Mouse (Mus musculus): ENCODE results near the gene Ccdc122.
"Not testable (repeated sequence)": the region's sequence is repeated elsewhere in the genome, so short reads cannot be mapped to it uniquely, and the experiment has no call there.

Gene Ccdc122

DNA sequence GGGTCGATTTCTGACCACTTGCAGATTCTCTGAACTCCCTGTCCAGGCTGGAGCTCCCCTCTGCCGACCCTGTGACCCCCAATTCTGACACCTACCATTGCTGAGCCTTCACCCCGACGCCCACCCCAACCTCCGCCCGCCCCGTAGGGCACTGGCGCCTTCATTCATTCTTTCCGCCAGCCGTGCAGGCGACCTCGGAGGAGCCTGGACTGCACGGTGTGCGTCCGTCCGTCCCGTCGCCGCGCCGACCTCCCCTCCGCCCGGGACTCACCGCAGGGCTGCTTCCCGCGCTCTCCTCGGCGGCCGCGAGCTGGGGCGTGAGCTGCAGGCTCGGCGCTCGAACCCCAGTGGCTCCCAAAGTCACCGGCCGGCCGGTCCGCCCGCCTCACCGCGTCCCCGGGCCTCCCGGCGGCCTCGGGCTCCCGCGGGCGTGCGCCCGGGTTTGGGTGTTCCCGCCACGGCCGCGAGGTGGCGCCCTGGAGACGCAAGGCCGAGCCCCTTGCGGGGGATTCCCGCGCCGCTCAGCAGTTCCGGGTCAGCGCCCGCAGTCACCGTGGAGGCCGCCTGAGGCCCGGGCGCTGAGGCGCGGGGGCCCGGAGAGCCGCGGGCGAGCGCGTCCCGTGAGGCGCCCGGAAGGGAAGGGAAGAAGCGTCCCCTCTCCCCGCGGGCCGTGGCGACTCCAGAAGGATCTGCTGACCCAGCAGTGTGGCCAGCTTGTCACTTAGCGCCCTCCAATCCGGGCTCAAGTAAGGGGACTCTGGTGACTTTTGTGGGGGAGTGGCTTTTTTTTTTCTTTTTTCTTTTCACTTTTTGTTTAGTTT lies at the start of gene Ccdc122, which contains the start of gene Lacc1:
Gene Ccdc122, plus strand, starts transcription at position 547 of the 821 bp plus-strand sequence.
Gene Lacc1, minus strand, starts transcription at position 679 of the 821 bp plus-strand sequence.
- DNase-seq = peak; percentile 74 to 81

DNA sequence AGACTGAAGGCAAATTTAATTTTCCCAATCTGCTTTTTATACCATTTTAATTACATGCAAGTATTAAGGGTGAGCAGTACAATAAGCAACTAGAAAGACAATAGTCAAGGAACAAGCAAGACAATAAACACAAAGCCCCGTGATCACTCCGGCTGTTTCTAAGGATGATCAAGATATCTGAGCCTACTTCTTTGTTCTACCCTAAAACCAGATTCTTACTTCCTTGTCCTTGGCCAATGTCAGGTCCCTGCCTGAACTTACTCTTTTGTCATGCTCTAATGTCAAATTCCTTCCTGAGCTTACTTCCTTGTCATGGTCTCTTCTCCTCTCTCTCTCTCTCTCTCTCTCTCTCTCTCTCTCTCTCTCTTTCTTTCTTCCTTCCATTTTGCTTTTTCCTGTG lies 46.2 kb upstream of the Ccdc122 start:
- DNase-seq = not testable (repeated sequence)

DNA sequence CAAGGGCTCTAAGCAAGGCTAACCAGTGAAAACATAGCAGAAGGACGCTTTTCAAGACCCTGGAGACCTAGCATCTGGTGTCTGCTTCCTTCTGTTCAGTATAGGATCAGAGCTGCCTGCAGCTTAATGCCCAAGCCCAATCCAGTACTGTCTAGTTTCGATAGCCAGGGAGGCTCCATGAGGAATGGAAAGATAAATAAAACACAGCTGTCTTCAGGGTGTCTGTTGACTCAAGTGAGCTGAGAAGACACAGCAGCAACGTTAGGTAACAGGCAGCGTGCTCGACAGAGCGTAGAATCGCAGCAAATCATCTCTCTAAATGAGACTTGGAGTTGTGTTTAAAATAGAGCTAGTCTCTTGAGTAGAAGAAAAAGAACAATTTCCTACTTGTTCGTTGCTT lies 31.8 kb upstream of the Ccdc122 start:
- no peak for DNase-seq

DNA sequence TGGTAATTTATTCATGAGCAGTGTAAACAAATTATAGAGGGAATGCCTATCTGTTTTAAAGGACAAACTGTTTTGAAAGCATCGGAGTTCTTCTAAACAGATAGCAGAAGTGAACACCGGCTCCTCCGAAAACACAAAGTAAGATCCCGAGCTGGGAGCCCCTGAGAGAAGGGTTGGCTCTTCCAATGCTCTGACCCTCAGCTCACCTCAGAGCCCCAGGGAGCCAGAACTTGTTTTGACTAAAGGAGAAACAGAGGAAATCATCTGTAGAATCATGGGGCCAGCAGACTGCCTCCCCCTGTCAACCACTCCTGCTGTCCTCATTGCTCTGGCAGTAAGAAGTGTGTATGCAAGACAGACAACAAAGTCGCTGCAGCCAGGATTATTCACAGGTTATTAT lies 31.0 kb upstream of the Ccdc122 start:
- no peak for DNase-seq

DNA sequence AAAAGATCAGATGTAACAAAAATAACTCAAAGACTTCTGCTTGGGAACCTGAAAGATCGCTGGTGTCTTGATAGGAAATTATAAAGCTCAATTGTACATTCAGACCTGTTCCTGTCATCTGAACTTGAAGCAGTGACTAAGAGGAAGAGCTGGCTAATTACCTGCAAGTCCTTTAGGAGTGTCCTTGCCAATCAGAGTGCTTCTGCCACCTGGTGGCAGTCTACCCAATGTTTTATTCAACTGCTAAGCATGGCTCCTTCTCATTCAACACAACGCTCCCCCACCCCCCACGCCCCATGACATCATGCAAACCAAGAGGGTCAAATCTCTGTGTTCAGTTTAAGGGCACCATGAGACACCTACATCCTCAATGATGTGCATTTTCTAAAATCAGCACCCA lies 28.3 kb upstream of the Ccdc122 start:
- peak; percentile 87 to 94 for DNase-seq

DNA sequence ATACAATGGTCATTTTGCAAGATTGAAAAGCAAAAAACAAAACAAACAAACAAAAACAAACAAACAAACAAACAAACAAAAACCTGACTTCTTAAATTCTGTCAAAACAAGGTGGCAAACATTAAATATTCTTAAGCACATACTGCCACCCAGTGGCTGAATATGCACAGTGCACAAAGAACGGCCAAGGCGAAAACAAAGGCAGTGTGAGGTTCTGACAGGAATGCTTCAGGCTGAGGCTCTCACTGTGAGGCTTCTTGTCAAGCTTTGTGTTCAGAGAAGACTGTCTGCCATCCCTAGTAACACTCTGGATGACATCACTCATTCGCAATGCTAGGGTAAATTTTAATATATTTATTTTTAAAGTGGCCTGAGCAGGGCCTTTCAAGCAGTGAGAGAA lies 24.8 kb upstream of the Ccdc122 start:
- peak; percentile 54 to 83 for DNase-seq

DNA sequence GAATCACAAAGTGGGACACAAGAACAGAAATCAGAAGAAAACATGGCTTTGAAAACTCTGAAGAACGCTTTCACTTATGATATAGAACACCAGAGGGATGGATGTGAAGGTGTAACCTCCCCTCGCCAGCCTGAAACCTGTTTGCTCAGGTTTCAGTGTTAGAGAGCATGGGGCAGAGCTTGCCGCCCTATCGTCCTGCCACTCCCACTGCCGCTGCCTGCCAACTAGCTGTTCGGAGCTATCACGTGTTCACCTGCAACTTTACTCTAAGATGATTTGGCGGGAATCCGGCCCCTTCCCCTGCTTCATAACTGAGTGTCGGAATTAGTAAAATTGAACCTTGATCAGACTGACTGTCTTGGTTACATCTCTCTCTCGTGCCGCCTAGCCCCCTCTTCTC lies 19.8 kb upstream of the Ccdc122 start:
- DNase-seq = peak in 1 of 2 experiments; percentile 48

DNA sequence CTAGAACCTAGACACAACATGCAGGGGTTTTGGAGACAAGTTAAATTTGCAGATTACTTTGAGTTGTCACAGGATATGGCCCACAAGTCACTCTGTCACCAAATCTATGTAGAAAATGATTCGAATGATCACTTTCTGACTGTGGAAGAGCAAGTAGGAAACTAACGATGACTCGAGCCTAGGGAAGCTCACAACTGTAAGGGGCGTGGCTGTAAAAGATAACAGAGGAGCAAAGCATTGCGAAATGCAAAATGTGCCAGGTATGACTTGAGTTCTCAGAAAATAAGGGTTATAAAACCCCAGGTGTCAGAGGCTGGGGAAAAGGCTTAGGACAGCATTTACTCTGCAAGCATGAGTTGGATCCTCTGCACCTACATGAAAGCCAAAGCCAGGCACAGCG lies 19.4 kb upstream of the Ccdc122 start:
- DNase-seq = no peak

DNA sequence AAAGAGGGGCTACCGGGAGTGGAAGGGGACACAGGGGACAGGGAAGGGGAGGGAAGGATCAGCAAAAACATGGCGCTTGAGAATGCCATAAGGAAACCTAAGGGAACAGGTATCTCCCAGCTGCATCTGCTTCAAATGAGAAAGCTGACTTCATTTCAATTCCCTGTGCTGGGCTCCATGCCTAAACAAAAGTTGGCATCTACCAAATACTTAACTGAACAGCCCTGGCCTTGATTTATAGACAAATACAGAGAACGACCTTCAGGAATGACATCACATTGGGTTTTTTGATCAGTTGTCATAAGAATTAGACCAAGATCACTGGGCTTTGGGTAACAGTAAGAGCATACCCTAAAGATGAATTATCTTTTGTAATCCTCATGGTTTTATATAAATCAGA lies 12.1 kb upstream of the Ccdc122 start:
- DNase-seq = no peak

DNA sequence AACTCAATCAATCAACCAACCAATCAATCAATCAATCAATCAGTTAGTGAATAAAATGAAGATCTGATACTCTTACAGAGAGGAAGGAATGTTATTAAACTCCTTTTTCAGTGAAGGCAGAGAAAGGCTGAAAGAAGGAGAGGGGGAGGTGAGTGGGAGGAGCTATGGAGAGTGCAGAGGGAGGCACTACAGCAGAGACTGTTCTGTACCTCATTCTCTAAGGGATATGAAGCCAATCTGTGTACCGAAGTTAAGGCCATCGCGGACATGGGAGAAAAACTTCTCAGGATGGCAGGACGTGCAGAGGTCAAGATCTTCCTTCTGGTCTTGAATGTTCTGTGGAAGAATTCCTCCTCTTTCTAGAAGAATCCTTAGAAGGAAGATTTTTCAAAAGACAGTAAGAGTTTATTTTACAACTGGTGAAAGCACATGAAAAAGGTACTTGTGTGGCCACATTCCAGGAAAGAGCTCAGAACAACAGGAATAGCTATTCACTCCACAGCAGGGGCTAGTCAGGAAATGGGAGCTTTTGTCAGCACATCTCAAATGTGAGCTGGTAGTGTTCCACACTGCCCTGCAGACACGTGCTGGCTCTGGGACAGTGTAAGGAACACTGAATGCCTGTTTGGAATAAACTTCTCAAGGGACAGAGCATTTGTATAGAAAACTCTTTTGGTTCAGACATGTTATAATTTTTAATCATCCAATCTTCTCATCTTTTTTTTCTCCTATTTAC lies 7.1 kb upstream of the Ccdc122 start:
- no peak for DNase-seq

DNA sequence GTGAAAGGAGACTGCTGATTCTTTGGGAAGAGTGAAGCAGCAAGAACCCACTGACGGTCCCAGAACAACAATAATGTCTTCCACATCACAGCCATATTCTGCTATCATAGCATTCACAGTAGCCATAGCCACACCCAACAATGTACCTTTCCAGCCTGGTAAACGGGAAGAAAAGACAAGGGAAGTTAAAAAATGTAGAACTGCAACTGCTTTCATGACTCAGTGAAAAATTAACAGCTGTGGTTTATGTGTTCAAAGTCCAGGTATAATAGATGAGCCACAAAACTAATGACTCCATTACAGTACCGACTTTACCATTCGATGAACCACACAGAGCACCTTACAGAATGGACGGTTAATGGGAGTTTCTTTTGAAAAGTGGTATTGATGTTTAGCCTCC lies 5.8 kb upstream of the Ccdc122 start:
- DNase-seq = no peak

DNA sequence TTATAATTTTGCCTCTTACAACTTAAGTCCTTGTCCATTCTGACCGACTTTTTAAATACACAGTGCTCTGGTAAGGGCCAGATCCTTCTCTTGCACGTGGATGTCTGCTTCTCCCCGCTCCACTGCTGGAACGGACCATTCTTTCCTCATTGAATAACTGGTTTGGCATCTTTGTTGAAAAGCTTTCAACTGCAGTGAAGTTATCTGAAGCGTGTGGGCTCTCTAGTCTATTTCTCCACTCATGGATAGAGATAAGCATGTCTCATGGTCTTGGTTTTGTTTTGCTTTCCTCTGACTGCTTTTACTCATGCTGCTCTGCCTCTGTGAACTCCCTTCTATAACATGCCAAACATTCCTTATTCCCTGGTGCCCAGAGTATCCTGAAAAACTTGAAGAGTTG lies 4.1 kb upstream of the Ccdc122 start:
- no peak for DNase-seq

DNA sequence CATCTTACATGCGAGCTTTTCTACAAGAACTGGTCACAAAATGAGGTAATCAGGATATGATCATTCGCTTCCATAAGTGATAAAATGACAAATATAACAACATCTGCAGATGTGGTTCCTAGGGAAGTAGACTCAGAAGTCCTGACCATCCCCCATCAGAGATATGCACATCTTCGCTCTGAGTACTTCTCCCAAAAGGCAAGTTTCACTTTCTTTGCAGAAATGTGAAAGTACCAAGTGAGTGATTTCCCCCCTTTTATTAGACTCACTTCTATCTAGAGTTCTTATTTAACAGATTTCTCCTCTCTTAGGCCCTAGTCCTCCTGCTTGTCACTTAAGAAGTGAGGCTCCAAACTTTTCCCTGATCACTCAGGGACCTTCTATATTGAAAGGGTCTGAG lies 3.2 kb upstream of the Ccdc122 start:
- DNase-seq = no peak

DNA sequence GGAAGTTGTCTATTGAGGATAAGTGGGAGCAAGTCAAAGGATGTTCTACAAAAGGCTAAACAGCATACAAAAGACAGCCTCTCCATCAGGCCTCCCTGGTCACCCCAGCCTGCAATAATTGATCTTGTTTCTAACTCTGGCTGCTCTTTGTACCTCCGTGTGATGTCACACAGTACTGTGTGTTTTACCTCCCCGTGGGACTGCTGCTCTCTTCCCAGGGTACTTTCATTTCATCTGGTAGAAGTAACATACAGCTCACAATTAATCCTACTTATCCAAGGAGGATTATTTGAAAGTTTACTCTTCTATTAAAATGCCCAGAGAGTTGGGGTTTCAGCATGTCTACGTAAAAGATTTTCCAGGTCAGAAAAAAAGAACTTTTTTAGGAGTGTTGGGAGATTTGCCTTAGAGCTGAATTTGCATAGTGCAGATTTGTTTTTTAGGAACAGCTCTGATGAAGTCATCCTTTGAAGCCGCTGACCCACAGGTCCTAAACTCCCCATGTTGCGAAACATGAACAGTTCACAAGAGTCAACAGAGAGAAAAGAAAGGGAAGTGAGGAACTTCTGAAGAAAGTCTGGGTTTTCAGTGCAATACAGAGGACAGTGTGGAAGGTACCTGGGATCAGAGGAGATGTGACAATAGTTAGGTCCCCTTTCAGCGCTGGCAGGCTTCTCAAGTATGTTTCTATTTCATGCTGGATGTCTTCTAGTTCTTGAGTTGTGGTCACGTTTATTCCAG lies 2.2 kb upstream of the Ccdc122 start:
- DNase-seq = no peak

DNA sequence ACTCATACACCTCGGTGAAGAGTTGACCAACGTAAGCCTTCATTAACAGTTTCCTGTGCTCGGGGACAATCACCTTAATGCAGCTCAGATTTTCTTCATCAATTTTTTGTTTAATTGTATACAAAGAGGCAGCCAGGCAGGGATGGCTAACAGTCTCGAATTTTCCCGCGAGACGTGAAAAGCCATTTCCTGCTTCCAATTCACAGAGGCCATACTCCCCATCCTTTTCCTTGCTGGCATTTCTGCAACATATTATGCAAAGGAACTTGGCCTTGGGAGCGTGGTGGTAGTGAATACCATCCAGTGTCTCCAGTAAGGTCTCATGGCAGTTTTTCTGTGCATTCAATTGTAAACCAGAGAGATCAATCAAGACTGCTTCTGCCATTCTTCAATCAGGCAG lies 1.6 kb upstream of the Ccdc122 start:
- no peak for DNase-seq

DNA sequence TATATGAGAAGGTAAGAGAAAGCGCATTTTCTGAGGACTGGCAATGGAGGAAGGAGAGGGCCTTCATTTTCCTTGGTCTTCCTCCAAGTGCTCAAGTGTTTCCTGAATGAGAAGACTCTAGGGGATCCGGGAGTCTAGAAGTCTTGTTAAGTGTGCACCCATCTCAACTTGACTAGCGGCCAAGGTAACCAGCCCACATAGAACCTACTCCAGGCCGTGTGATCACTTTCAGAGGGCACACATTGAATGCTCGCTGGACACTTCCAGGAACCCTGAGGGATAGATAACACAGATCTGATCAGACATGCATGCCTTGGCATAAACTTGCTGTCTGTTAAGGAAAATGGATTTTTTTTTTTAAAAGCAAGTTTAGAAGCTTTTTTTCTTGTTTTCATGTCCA lies 758 bp downstream of the Ccdc122 start:
- no peak for DNase-seq

DNA sequence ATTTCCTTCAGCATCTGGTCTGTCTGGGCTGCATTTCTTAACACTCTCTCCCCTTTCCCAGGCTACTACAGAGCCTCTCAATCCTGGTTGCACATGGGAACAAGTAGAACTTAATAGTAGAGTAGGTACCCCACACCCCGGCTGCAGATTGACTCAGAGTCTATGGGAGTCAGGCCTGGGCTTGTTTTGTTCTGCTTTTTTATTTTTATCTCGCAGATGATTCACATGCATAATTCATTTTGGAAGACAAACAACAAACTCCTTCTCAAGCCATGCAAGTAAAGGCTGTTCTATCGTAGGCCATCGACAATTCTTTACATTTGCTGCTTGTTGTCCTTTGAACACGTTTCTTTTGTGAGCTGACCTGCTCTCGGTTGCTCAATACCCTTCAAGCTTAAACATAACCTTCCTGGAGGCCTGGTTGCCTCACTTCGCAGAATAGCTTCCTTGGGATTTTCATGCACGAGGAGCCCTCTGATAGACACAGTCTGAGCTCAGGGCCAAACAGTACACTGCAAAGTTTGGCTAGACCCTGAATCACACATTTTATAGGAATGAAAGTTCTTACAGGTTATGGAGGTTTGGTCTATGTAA lies 1.4 kb downstream of the Ccdc122 start:
- no peak for DNase-seq

DNA sequence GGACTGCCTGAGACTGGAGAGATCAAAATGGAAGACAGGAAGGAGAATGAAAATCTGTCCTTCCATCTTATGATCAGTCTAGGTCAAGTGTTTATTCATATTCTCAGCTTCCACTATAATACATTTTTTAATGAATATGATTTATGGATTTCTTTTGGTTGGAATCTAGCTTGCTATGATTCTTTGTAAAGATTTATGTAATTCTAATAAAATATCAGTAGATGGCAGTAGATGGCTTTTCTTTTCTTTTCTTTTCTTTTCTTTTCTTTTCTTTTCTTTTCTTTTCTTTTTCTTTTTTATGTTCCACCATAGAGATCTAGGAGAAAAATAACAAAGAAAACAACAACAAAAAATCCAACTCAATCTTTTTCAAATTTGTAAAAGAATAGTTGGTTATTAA lies 16.7 kb downstream of the Ccdc122 start:
- no peak for DNase-seq

DNA sequence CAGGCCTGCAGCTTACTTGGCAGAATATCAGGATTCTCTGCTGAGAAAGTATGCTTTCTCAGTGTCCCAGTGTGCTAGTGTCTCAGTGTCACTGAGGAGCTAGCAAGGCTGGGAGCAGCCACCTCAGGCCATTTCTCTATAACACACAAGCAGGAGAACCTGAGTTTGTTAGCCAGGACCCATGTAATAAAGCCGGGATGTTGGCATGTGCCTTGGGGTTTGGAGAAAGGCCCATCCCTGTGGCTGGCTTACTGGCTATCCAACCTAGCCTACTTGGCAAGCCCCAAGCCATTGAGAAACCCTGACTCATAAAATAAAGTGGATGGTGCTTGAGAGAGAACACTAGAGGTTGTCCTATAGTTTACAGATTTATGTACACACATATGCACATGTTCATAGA lies 32.8 kb downstream of the Ccdc122 start:
- DNase-seq = no peak

DNA sequence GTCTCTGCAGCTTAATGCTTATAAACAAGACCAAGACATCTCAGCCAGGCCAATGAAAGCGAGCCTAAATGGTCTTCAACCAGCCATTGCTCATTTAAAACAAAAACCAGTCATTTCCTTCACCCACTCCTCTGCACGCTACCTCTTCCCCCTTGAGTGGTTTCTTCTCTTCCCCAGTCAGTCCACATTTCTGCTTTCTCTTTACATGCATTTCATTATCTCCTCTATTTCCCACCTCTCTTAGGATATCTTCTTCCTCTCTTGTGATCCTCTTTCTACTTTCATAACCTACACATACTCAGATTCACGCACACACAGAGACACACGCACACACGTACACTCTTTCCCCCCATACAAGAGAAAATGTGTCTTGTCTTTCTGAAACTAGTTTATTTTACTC lies 44.7 kb downstream of the Ccdc122 start:
- DNase-seq = no peak

DNA sequence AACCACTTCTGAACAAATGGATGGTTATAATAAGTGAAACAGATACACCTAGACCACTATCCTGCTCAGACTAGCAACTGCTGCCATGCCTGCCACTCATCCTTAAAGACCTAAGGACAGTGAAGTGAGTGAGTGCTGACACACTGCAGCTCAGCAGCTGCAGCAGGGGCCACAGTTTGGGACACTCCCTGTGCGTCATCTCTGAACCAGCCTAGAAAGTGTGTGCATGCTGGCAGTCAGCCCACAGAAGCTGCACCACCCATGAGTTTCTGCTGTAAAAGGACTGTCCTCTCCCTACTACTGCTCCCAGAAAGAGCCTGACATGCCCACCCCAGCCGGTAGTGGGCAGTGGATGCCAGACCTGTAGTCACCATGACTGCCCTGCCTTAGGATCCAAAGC lies 63.7 kb downstream of the Ccdc122 start:
- no peak for DNase-seq

DNA sequence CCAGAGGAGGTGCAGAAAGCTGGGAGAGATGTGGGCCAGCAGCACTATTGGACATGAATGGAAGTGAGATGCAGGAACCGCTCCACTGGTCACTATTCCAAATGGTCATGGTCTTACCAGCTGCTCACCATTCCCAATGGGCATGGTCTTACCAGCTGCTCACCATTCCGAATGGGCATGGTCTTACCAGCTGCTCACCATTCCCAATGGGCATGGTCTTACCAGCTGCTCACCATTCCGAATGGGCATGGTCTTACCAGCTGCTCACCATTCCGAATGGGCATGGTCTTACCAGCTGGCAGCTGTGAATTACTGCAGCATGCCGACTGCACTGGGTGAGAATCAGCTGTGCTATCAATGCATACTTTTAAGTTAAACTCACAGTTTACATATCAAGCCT lies 74.0 kb downstream of the Ccdc122 start:
- not testable (repeated sequence) for DNase-seq

DNA sequence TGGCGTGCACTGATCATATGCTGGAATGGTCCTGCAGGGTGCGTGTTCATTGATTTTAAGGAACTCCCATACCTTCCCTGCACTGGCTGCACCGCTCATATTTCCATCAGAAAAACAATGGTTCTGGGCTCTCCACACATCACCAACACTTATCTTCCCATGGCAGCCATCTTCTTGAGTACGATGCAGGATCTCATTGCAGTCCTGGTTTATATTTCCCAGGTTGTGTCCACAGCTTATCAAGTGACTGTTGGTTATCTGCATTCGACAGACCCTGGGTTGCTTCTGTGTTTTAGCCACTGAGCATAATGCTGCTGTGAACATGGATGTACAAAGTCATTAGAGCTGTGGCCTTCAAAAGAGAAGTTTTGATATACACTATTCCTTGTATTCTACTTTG lies 94.0 kb downstream of the Ccdc122 start:
- no peak for DNase-seq
